Mouse (Mus musculus) olfactory bulb, adult 2 months (tissue): ENCODE measurements around the gene Eif4e3.

Experiments
- CTCF ChIP-seq: fragments of 200-500 bp; IDR thresholded peaks from 2 replicates; pipeline ENCODE4 v1.5.1; 2012; ENCODE audit warnings: low read depth, mild to moderate bottlenecking, low read length, moderate library complexity; ENCODE audit not compliant: insufficient read depth
- POLR2A ChIP-seq: fragments of 200-500 bp; IDR thresholded peaks from 2 replicates; pipeline ENCODE4 v1.6.1; 2012; ENCODE audit warnings: mild to moderate bottlenecking, low read depth, low read length, moderate library complexity; ENCODE audit not compliant: insufficient read depth

DNA sequence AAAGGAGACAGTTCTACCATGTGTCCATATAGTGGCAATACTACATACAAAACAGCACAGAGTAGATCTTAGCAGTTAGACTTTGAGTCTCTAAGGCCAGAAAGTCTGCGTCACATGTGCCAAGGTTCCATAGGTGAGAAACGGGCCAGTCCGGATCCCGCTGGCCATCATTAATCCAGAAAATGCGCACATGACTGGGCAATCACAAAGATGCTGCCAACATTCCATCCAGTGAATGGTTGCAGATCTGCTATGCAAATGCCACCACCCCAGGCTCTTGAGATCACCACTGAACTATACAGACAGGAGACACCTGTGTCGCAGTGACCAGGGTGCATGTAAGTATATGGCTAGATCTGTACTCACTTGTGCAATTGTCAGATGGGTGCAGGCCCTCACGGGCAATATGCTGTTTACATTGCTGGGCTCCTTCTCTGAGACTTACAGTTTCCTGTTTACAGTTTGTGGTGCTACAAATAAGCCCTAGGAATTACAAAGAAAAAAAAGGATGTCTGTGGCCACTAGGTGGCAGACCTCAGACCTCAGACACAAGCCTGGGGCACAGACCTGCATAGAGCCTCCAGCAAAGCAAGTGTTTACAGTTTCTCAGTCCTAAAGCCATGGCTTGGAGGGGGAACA, 4.0 kb upstream of the Eif4e3 start:
- TF ChIP-seq CTCF (no peak), POLR2A (no peak)
